Mouse (Mus musculus): Measurements from ENCODE around the gene Fam185a.

Gene Fam185a

DNA sequence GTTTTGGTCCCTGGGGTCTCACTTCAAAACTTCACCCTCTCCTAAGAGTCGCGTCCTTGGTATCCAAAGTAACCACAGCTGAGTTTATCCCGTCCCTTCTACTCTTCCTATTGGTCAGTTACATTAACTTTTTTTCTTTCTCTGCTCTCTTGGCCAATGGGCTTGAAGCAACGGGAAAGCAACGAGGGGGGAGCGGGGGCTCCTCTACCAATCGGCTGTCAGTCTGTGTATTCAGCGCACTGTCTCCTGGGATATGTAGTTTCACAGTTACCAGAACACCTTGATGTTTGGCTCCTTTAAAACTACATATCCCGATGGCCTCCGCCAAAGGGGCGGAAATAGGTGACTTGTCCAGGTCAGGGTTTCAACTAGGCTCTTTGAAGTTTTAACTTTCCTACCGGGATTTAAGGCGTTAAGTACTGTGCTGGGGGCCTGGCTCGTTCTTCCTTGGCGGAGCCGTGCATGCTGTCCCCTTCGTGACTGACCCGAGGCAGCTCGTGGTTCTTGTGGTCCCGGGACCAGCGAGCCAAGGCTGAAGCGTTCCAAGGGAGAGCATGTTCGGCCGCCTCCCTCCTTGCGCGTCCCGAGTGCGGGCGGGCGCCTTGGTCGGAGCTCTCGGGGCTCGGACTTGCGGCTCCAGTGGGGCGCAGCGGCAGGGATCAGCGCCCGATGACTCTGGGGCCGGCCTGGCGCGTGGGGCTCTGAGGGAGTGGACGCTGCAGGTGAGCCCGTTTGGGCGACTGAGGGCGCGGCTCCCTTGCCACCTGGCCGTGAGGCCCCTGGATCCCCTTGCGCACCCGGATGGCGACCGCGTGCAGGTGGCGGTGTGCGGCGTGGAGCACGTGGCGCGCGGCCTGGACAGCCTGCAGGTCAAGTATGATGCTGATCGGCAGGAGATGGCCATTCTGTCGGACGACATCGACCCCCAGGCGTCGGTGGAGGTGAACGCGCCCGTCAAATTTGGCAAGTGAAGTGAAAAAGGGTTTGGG lies at the start of gene Fam185a, which contains the start of gene Ccdc146:
Fam185a (plus strand) TSS at position 345 of the 989 bp plus-strand sequence.
Ccdc146 (minus strand) TSS at position 64 of the 989 bp plus-strand sequence.
- DNase-seq (ENCODE audit: low spot score): peak; percentile 93

DNA sequence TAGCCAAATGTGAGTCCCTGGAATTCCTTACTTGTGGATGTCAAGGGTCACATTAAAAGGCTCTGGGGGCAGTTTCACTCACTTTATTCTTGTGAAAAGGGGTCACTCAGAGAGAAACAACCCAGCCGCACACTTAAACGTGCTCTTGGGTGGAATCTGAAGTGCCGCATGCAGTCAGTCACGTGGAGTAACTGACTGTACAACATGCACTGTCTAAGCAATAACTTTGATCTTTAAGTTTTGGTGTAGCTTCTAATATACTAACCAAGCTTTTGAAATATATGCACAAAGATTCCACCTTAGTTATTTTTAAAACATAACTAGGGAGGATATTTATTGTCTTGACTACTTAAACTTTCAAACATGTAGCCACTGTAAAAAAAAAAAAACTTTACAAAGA lies 47.8 kb upstream of the Fam185a start:
- no peak for DNase-seq (ENCODE audit: low spot score)

DNA sequence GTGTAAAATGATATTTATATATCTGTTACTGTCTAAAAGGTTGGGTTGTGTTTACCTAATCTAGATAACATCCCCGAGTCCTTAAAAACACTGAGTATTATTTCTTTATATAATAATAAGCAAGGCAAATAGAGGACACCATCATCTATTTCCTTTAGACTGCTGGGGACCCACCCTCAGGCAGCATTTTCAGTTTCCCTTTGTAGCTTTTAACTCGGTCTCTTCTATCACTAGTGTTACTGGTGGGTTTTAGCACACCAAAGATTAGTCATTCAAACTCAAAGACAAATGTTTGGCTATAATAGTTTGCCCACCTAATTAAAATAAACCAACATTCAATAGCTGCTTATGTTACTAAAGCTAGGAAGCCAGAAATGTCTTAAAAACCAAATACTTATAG lies 46.4 kb upstream of the Fam185a start:
- DNase-seq (ENCODE audit: low spot score): no peak

DNA sequence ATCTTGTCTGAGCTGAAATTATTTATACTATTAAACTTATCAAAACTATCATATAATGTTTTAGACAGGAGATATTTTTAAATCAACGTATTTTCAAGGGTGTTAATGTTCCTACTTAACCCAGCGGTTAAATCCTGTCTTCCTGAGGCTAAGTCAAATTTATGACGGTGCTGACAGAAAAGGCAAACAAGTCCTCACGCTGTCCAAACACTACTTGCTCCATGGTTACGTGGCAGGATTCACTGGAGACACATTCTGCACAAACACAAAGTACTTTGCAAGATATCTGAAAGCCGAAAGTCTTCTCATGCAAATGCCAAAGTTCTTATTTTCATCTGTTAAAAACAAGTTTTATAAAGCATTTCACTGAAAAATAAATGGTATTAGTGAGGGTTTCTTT lies 42.8 kb upstream of the Fam185a start:
- DNase-seq (ENCODE audit: low spot score): peak; percentile 17

DNA sequence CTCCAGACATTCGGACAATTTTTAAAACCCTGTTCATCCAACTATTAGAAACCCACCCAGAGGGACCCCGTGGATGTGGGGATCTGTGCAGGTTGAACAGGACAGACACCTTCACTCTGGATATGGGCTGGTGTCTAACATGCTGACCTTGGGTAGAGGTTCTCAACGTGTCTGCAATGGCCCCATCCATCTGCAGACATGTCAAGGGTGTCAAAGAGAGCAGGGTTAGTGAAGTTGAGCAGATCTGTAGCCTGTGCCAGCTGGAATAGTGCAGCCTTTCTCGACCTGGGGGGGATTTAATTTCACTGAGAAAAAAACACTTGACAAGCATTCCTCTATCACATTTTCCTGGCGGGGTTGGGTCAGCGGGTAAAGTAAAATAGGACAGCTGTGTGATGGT lies 42.1 kb upstream of the Fam185a start:
- no peak for DNase-seq (ENCODE audit: low spot score)

DNA sequence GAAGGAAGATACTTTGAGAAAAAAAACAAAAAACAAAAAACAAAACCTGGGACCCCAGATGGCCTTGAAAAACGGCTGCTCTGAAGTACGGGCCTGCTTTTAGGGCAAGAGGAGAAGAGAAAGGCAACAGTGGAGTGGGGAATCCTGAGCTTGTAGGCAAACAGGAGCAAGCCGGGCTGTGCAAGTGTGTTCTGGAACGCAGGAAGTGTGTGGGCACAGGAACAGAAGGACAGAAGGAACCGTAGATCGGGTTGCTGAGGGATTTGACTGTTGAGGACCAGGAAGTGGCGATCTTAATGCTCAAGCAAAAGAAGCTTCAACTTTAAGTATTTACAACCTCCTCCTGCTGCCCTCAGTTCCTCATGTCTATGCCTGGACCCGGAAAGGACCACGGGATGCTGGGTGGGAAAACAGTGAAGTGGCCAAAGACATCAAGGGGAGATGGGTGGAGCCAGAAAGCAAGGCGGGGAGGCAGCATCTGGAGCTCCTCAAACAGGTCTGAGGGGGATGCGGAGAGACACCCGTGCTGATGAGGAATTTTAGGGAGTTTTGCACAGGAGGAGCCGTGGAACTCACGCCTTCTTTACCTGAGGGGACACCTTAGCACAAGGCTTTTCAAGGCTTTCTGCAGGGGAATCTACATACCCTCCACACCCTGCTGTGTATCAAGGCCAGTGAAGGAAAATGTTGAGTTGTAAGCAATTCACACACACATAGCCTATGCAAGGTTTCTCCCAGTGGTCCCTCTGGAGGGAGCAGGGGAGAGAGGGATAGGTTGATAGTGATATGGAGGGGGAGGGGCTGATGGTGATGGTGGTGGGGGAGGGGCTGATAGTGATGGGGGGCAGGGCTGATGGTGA lies 41.1 kb upstream of the Fam185a start:
- DNase-seq (ENCODE audit: low spot score): peak; percentile 10

DNA sequence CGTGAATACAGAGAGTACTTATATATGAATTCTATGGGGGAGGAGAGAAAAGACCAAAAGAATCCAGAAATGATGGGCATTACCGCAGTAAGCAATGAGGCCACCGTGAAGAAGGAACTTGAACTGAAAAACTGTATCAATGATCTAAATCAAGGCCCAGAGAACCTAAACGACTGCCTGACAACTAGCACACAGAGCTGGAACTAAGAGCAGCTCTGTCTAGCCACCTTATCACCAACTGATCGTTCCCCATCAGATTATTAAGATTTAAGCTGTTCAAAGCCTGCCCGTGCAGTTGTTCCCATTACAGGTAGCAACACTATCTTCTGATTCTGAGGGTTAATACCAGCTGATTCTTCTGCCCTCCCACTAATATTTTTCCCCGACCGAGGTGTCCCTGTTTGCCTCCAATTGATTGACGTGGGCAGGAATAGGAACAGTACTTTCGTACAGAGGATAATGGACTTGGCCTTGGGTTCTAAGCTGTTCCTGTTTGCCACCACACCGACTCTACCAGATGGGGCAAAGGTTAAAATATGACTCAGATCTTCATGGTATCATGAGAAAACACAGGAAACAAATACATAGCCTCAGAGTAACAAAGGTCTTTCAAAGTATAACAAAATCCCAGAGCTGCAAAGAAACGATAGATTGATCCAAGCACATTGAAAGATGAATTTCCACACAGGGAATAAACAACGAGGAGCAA lies 40.4 kb upstream of the Fam185a start:
- no peak for DNase-seq (ENCODE audit: low spot score)

DNA sequence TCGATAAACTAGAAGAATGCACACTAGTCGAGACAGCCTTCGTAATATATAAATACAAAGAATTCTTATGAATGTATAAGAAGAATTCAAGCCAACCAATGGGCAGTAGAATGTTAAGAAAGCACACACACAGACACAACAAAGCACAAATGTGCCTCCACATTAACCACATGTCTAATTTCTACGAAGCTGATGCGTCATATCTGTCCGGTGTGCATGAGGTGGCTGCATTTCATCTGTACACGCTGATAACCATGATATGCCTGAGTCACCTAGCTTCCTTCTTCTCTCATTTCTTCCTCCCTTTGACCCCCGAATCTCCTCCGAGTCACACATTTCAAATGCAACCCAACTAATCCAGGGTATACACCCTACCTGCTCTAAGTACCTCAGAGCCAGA lies 39.8 kb upstream of the Fam185a start:
- DNase-seq (ENCODE audit: low spot score): no peak

DNA sequence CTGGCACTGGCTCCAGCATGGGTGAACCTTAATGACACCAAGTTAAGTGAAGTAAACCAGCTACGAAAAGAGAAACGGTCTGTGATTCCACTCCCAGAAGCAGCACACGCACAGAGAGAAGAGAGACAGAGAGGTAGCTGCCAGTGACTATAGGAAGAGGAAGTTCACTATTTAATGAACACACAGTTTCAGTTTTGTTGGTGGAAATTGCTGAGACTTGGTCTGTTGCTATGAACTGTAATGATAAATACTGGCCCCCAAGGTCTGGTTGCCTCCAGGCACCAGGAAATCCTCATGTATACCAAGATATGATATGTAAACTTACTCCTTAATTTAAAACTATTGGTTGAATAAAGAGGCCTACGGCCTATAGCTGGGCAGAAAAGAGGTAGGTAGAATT lies 38.3 kb upstream of the Fam185a start:
- DNase-seq (ENCODE audit: low spot score): no peak

DNA sequence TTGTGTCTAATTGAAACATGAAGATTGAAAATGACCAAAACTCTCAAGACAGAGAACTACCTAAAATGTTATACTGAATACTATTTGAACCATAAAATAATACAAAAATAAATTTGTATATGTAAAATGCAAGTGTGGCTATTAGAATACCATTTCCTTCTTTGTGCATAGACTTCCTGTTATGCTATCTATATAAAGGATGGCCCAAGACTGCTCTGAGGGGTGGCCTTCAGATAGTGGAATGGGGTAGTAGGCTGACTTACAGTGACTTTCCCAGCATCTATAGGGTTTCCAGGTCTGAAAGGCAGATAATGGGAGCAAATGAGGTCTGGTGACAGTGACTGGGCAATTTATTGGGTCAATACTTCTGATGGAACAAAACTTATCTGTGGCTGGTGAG lies 37.4 kb upstream of the Fam185a start:
- DNase-seq (ENCODE audit: low spot score): no peak

DNA sequence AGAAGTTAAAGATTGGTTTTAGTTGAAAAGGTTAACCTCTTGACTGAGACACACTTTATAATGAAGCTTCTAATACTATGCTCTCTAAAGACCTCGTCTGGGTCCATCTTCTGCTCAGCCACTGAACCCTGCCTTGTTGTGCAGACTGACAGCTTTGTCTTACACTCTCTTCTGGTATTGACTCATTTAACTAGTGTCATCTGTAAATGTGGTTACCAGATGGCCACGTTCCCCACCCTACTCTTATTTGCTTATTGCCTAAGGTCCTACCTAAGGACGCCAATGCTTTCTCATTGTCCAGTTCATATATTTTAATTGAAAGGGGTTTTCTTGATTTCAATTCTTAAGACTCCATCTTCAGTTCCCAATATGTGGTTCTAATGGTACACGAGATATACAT lies 35.9 kb upstream of the Fam185a start:
- no peak for DNase-seq (ENCODE audit: low spot score)

DNA sequence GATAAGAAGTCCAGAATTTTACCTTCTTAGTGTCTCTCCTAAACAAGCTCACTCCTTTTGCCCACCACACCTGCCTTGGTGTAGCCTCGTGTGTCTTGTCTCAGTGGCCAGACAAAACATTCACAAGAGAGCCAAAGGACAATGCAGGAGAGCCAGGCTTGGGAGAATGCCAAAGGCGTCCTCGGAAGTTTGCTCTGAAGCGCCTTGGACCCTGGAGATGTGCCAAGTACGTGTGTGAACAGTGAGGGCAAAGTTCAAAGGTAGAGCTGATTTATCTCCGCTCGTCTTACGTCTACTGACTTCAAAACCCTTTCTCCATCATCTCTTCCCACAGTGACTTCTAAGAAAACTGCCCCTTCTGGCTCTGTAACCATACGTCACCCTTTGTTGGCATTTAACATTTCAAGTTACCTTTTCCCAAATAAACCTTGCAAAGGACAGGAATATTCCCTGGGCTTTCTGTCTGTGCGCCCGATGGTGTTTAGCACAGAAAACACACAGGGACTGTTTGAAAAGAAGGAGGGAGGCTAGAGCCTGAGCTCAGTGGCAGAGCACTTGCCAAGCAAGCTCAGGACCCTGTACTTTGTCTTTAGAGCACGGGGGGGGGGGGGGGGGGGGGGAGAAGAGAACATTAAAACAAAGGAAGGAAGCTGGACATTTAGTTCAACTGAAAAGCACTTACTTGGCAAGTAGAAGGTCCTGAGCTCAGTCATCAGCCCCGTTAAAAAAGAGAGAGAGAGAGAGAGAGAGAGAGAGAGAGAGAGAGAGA lies 33.0 kb upstream of the Fam185a start:
- DNase-seq (ENCODE audit: low spot score): no peak

DNA sequence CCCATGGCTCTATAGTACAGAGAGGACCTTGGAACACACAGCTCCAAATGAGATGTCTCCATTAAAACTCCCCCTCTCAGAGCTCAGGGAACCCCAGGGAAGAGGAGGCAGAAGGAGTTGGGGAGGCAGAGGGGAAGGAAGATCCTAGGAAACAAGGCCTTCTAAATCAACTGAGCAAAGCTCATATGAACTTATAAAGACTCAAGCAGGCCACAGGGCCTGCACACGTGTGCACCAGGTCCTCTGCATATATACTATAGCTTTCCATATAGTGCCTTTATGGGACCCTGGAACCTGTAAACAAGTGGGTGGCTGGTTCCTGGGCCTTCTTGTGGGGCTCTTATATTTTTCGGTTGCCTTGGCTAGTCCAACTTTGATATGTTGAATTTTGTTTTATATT lies 30.2 kb upstream of the Fam185a start:
- no peak for DNase-seq (ENCODE audit: low spot score)

DNA sequence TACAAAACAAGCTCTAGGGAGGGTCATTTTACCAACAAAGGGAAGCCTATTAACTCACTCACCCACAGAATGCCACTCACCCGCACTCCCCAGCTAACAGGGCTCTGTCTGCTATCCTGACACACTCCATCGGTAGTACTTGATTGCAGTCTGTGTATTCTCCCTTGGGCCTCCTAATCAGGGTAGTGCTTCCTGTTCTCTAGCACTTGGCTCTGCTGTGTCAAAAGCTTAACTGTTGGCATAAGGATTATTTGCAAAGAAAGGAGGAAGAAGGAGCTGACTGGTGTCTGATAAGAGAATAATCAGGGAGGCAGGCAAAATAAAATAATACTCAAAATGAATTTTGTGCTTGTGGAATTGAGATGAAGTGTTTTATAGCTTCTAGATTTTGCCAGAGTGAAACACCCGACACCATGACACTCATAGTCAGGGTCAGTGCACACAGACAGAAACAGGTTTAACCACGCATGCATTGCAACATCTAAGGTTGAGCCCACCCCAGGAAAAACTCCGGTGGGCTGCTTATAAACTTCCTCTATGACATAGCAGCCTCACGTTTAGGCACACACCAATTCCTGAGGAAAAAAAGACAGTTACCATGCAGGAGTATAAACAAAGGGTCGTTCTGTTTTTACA lies 29.4 kb upstream of the Fam185a start:
- no peak for DNase-seq (ENCODE audit: low spot score)

DNA sequence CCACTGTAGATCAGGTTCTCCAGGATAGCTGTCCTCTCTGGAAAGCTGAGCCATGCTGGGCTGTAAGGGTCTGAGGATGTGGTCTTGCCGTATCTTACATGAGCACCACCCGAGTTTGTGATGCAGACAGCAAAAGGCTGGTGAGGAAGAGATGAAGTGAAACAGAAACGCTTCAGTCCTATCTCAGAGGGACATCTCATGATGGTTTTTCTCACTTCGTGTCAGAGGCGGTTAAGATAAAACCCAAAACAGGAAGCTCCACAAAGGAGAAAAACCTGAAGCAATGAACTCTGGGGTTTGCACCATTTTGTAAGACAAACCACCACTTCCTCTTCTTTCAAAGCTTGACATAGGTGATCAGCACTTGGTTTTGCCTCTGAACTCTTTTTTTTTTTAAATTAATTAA lies 13.5 kb upstream of the Fam185a start:
- DNase-seq (ENCODE audit: low spot score): no peak

DNA sequence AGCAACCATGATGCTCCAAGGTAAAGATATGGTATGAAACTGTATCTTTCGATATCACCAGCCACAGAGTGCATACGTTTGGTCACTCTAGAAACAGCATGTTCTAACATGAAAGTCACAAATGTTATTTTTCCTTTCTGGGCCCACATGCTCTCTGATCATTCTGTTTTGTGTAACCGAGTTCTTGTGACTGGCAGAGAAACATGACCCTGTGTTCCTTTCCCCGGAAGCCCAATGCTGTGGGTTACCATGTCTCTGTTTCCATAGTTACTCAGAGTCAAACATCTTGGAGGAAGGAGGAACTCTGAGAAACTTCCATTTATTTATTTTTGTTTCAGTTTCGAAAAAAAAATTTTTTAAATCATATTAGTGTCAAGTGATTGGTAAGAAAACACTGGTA lies 12.7 kb upstream of the Fam185a start:
- no peak for DNase-seq (ENCODE audit: low spot score)

DNA sequence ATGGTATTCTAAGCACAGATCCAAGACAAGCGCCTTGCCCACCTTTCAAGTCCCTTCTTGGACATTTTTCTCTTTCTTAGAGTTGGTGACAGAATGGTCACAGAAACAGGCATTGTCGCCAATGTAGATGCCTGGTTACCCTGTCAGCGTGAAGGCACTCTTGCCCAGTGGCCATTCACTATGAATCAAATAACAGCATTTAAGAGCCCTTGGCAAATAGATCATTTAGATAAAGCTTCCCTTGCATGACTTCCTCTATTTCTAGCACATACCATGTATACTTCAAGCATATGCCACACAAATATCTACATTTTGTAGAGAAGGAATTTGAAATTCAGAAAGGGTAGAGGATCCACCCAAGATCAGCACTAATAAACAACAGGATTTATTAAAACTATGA lies 11.4 kb upstream of the Fam185a start:
- no peak for DNase-seq (ENCODE audit: low spot score)

DNA sequence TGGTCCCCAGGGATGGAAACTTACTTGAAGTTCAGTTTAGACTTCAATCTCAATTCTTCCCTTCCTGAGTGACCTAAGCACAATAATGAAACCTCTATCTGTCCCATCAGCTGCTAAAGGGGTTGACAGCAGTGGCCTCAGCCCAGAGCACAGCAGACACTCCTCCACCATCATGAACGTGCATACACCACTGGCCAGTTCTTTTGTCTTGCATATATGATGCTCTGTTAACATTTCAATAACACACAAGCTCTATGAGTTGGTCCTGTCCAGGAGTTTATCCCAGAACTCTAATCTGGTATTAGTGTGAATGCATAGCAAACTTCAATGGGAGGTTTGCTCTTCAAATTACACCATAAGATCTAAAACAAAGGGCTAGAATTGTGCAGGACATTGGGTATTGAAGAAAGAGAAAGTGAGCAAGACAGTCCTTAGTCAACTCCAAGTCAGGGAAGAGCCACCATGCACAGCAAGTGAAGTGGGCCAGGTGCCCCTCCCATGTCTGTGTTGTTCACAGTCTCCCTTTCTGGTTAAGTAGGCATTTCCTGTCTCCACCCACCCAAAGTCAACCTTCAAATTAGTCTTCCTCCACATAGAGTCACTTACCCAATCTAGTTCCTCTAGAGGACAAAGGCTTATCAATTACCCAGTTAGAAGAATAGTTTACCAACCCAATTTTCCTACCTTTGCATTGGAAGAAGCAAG lies 10.5 kb upstream of the Fam185a start:
- DNase-seq (ENCODE audit: low spot score): no peak

DNA sequence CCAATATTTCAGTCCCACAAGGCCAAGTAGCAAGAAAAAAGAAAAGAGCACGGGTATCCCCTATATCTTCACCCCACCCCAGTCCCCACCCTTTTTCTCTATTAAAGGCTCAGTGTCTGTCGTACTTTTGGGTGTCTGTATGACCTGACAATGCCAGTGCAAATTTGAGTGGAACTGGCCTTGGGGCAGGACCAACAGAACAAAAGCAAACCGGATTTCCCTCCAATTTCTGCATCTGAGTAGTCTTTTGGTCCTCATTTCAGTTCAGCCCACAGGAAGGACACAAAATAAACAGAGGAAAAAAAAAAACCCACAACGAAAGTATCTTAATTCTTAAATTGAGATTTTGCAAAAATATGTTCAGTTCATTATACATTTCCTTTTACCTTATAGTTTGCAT lies 6.1 kb upstream of the Fam185a start:
- DNase-seq (ENCODE audit: low spot score): no peak

DNA sequence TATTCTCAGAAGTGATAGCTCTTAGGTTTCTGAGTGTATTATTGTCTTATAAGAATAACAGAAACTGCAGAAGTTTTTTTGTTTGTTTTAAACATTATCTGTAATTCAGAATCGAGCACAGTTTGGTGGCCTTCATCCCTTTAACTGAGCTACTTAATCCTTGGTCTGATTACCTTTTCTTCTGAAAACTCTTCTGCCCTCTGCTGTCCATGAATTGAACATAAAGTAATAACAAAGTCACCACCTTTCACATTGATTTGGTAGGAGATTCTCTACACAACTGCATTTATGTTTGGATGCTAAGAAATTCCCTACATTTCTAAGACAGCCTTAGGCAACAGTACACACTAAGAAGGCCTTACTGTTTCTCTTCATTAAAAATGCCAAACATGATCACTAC lies 4.1 kb upstream of the Fam185a start:
- no peak for DNase-seq (ENCODE audit: low spot score)
